Mouse (Mus musculus) midbrain, embryonic 16.5 days (tissue): ENCODE measurements around the gene Slc16a6. TPM values are rescaled to one million over a fixed set of nuclear protein-coding genes. Genes with fewer than 3 reads are reported as not detected.

Source experiments
- ATAC-seq: fragments of 200-750 bp; cut with Nextera tagmentation; 2 replicates; pipeline ENCODE4 v1.8.0; 2017; ENCODE audit warnings: moderate TSS enrichment
- H3K27ac ChIP-seq: fragments of 300-500 bp; sonication (generic); 2 replicates; pipeline ENCODE4 v1.5.1; 2014; ENCODE audit warnings: mild to moderate bottlenecking, low read length, mixed read lengths
- H3K27me3 ChIP-seq: fragments of 300-500 bp; sonication (generic); 2 replicates; pipeline ENCODE4 v1.6.1; 2014; ENCODE audit warnings: low read depth, low read length, mixed read lengths; ENCODE audit not compliant: control insufficient read depth, insufficient read depth
- H3K36me3 ChIP-seq: fragments of 300-500 bp; sonication (generic); 2 replicates; pipeline ENCODE4 v1.6.1; 2014; ENCODE audit warnings: mild to moderate bottlenecking, low read length, moderate library complexity, mixed read lengths; ENCODE audit not compliant: control insufficient read depth, insufficient read depth
- H3K4me1 ChIP-seq: fragments of 300-500 bp; sonication (generic); 2 replicates; pipeline ENCODE4 v1.6.1; 2014; ENCODE audit warnings: mild to moderate bottlenecking, low read length, mixed read lengths; ENCODE audit not compliant: control insufficient read depth, insufficient read depth
- H3K4me2 ChIP-seq: fragments of 300-500 bp; sonication (generic); 2 replicates; pipeline ENCODE4 v1.6.1; 2014; ENCODE audit warnings: mild to moderate bottlenecking, low read length, mixed read lengths
- H3K4me3 ChIP-seq: fragments of 300-500 bp; sonication (generic); 2 replicates; pipeline ENCODE4 v1.5.1; 2014; ENCODE audit warnings: low read depth, mild to moderate bottlenecking, low read length, moderate library complexity, mixed read lengths
- H3K9ac ChIP-seq: fragments of 300-500 bp; sonication (generic); 2 replicates; pipeline ENCODE4 v1.6.1; 2014; ENCODE audit warnings: low read depth, low read length, mixed read lengths
- H3K9me3 ChIP-seq: fragments of 300-500 bp; sonication (generic); replicated peaks from 2 replicates; pipeline ENCODE4 v1.6.1; 2014; ENCODE audit warnings: mild to moderate bottlenecking, low read length, mixed read lengths; ENCODE audit not compliant: control insufficient read depth, poor library complexity, severe bottlenecking
- WGBS: fragments of 180-500 bp; shearing (Covaris S2); extraction: QIAGEN DNeasy Blood & Tissue Kit; methylation state at CpG from one replicate; pipeline ENCODE4 v1.1.7; 2014; 5-methylcytosine and 5-hydroxymethylcytosine counted together
- polyA plus RNA-seq: library from polyadenylated mRNA; unstranded; fragments of >200 nt; fragmentation: Nextera tagmentation; extraction: Ambion mirVana; gene quantifications from 2 replicates; pipeline ENCODE4 v1.2.1, GENCODE M21; 2015

Gene Slc16a6
- polyA plus RNA-seq, 1 experiment from 2014 or later: 4.5 TPM

DNA sequence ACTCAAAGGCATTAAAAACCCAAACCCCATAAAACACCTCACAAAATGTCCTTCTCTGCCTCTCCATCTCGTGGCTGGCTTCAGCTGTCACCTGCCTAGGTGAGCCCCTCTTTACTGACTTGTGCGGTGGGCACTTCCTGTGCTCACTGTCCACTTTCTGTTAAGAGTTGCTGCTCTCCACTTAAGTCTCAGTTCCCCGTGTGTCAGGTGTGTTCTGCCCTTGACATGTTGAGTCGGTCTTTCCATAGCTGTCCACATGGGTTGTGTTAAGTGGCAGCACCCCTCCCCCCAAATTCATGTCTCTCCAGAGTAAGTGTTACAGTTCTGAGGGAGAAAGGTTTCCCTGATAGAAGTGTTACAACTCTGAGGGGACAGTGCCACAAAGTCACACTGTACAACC lies 18.4 kb upstream of the Slc16a6 start:
- Histone ChIP-seq H3K27me3 (no peaks in the 10 kb centered on the region), H3K9me3 (no peaks in the 10 kb centered on the region), H3K4me2 (no peak overlapping the region), H3K4me3 (no peak overlapping the region), H3K9ac (no peak overlapping the region), H3K27ac (no peak overlapping the region), H3K4me1 (no peaks in the 10 kb centered on the region), H3K36me3 (no peaks in the 10 kb centered on the region)
- ATAC-seq: no peak
- 90% methylated on average over 4 of the region's 4 CpGs for WGBS

DNA sequence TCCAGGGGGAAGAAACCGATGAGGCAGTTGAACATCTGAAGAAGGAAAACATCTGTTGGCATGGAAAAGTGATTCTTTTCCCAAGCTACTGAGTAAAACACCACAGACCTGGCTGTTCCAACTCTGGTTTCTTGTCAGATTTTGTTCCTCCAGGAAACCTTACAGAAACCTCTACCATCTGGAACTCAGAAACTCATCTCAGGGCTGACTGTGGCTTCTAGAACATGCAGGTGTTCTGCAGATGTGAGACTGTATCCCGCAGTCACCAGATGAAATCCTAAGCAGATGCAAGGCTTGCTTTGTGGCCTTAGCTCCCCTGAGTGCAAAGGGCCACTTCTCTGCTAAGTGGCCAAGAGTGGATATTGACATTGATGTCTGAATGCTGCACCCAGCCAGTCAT lies 16.4 kb upstream of the Slc16a6 start:
- H3K9ac ChIP-seq: no peak overlapping the region
- no peaks in the 10 kb centered on the region for H3K27me3 ChIP-seq
- no peak overlapping the region for H3K4me3 ChIP-seq
- no peaks in the 10 kb centered on the region for H3K36me3 ChIP-seq
- H3K27ac ChIP-seq: no peak overlapping the region
- H3K4me2 ChIP-seq: no peak overlapping the region
- ATAC-seq: no peak
- no peaks in the 10 kb centered on the region for H3K4me1 ChIP-seq
- H3K9me3 ChIP-seq: no peaks in the 10 kb centered on the region
- 96% methylated on average over 2 of the region's 2 CpGs for WGBS

- no peak overlapping the region for H3K4me3 ChIP-seq
- no peak for ATAC-seq
- H3K27ac ChIP-seq: no peak overlapping the region
- no peaks in the 10 kb centered on the region for H3K27me3 ChIP-seq
- no peak overlapping the region for H3K4me2 ChIP-seq
- no peak overlapping the region for H3K9ac ChIP-seq
- no peaks in the 10 kb centered on the region for H3K36me3 ChIP-seq
- no peaks in the 10 kb centered on the region for H3K9me3 ChIP-seq
- WGBS: 84% methylated on average over 10 of the region's 10 CpGs
- H3K4me1 ChIP-seq: no peaks in the 10 kb centered on the region
These were observed 14.7 kb upstream of the Slc16a6 start for GRCm38 (mm10) chr11:109487991-109488684.

DNA sequence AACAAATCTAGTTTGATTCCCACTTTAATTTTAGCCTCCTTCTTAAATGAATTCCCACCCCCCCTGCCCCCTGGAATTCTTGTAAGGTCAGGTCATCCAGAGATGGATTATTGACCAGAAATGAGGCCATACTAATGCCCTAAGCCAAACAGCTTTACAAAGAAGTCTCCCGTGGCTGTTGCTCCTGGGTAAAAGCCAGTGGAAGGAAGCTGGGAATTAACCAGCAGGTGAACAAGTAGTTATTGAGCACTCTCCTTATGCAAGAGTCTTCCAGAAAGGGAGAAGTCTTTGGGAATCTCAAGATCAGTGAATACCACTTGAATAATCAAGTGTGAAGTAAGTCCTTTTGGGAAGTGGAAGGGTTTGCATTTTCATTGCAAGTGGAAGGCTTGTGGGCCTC lies 13.7 kb upstream of the Slc16a6 start:
- Histone ChIP-seq H3K9me3 (no peaks in the 10 kb centered on the region), H3K27ac (no peak overlapping the region), H3K9ac (no peak overlapping the region), H3K36me3 (no peaks in the 10 kb centered on the region), H3K4me1 (no peaks in the 10 kb centered on the region), H3K4me3 (no peak overlapping the region), H3K27me3 (no peaks in the 10 kb centered on the region), H3K4me2 (no peak overlapping the region)
- no peak for ATAC-seq
- 12% methylated on average over 1 of the region's 1 CpGs for WGBS

DNA sequence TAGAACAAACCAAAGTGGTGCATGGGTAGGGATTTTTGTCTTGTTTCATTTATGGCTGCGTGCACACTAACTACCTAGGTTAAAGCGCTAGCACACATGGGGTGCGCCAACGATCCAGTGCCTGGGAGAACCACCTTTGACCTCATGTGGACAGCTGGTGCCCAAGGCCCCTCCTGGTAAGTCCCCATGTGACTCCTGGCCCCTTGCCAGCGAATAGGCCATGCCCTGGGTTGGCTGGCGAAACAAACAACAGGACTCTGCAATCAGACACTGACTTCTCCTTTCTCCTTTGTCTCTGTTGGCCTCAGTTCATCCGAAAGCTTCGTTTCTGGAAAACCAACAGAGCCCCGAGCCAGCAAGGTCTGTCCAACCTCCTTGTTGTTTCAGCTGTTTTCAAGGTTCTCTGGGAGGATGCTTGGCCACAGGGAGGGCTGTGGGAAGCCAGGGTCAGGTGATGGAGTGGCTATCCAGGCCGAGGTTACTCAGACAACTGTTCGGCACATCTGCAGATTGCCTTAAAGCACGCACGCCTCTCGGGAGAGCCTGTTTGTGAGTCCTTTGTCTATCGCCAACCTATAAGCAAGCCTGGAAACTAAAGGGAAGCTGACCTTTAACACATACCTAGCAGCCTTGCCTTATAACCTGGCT lies 12.1 kb upstream of the Slc16a6 start:
- H3K36me3 ChIP-seq: no peaks in the 10 kb centered on the region
- no peak overlapping the region for H3K9ac ChIP-seq
- H3K9me3 ChIP-seq: no peaks in the 10 kb centered on the region
- no peak overlapping the region for H3K4me3 ChIP-seq
- 86% methylated on average over 15 of the region's 15 CpGs for WGBS
- no peak overlapping the region for H3K27ac ChIP-seq
- no peak overlapping the region for H3K4me2 ChIP-seq
- no peaks in the 10 kb centered on the region for H3K27me3 ChIP-seq
- no peak for ATAC-seq
- no peaks in the 10 kb centered on the region for H3K4me1 ChIP-seq

DNA sequence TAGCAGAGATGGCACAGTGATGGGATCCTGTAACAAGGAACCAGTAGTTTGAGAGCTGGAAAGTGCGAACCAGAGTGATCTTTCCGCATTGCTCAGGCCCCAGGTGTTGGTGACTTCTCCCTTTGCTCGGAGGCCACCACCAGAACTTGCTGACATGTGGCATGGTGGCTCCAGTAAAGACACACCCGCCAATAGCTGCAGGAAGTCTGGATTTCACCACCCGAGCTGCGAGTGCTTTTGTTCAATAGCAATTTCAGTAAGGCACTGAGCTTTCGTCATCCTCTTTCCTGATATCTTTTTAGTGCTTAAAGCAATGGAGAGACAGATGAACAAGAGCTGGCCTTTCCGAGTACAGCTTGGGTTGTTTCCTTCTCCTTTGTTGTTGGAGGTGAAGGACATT lies 7.0 kb upstream of the Slc16a6 start:
- no peaks in the 10 kb centered on the region for H3K9me3 ChIP-seq
- no peaks in the 10 kb centered on the region for H3K4me1 ChIP-seq
- no peaks in the 10 kb centered on the region for H3K36me3 ChIP-seq
- ATAC-seq: no peak
- H3K9ac ChIP-seq: no peak overlapping the region
- no peak overlapping the region for H3K4me3 ChIP-seq
- no peaks in the 10 kb centered on the region for H3K27me3 ChIP-seq
- no peak overlapping the region for H3K4me2 ChIP-seq
- no peak overlapping the region for H3K27ac ChIP-seq
- 82% methylated on average over 8 of the region's 8 CpGs for WGBS

- H3K4me2 ChIP-seq: no peak overlapping the region
- 45% methylated on average over 16 of the region's 16 CpGs for WGBS
- no peaks in the 10 kb centered on the region for H3K4me1 ChIP-seq
- no peaks in the 10 kb centered on the region for H3K36me3 ChIP-seq
- no peak overlapping the region for H3K9ac ChIP-seq
- H3K9me3 ChIP-seq: no peaks in the 10 kb centered on the region
- H3K4me3 ChIP-seq: no peak overlapping the region
- no peak for ATAC-seq
- H3K27ac ChIP-seq: no peak overlapping the region
- no peaks in the 10 kb centered on the region for H3K27me3 ChIP-seq
These were observed 6.3 kb upstream of the Slc16a6 start for GRCm38 (mm10) chr11:109479575-109480285.

DNA sequence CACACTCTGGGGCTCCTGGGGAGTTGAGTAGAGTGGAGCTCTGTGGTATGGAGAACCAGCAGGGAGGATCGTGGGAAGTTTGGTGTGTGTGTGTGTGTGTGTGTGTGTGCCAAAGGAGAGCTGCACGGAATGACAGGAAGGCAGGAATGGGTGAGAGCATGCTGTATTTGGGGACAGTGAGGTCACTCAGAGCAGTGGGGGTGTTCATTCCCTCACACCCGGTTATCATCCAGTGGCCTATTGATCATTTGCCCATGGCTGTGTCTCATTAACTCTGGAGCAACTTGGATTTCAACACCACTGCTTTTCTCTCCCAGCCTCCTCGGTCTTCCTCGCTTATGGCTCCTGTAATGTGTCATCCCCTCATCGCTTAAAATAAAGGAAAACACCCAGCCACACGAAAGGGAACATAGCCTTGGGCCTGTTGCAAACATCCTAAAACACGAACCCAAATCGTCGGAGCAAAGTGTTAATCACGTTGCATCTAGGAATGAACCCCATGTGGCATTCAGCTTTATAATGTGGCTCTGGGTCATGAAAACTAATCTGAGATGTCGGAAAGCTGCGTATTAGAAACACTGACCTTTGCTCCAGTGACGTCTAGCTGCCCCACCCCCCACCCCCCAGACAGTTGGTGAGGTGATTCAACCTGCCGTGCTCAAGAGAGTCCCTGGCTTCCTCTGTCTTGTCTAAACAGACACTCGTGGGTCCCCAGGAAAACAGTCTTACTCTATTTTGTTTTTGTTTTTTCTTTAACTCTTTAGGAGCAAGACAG lies 4.4 kb upstream of the Slc16a6 start:
- 50% methylated on average over 16 of the region's 16 CpGs for WGBS
- Histone ChIP-seq H3K9me3 (no peaks in the 10 kb centered on the region), H3K4me1 (peaks cover 3% of the 10 kb centered on the region; the same call in 1 of the 2 replicates), H3K36me3 (no peaks in the 10 kb centered on the region), H3K27ac (no peak overlapping the region), H3K4me3 (no peak overlapping the region), H3K27me3 (no peaks in the 10 kb centered on the region), H3K4me2 (no peak overlapping the region), H3K9ac (no peak overlapping the region)
- no peak for ATAC-seq
